ENCODE assay signal across 20 mouse cellular contexts in genomic region chr3:70803885-70804284, GRCm38 (mm10).
DNase-seq lines count a peak whose midpoint lies in the region; ATAC-seq lines count a peak whose summit lies in the region.
"Had no signal": no experiment of that assay in that cellular context is flagged by ENCODE, and none has a peak within 500 bp of the region (broad histone marks: within the 10 kb centered on the region; RNA-seq: fewer than 3 reads in every experiment).

No protein-coding gene starts in this region.

- peak overlapping the region; percentile 78 for H3K4me3 ChIP-seq in megakaryocyte, embryonic 14.5 days (replicated peaks)
- H3K4me3 ChIP-seq in intestine, embryonic 16.5 days (ENCODE audit: low read length) = no peak overlapping the region
- H3K4me3 ChIP-seq: embryonic facial prominence, embryonic 13.5 days; forebrain, embryonic 13.5 days; gastrocnemius, adult 2 months; heart, embryonic 12.5 days; hindbrain, embryonic 15.5 days had no signal

- H3K36me3 ChIP-seq in megakaryocyte, embryonic 14.5 days (replicated peaks; ENCODE audit: low read length) = peaks cover 12% of the 10 kb centered on the region
- no peaks in the 10 kb centered on the region for H3K36me3 ChIP-seq in intestine, embryonic 16.5 days (ENCODE audit: control insufficient read depth, insufficient read depth, low read length)
- H3K36me3 ChIP-seq: embryonic facial prominence, embryonic 13.5 days; heart, embryonic 12.5 days; hindbrain, embryonic 15.5 days had no signal

- H3K9me3 ChIP-seq in megakaryocyte, embryonic 14.5 days = no peaks in the 10 kb centered on the region
- no peaks in the 10 kb centered on the region for H3K9me3 ChIP-seq in intestine, embryonic 16.5 days (ENCODE audit: control insufficient read depth, low read length)
- H3K9me3 ChIP-seq: embryonic facial prominence, embryonic 13.5 days; forebrain, embryonic 13.5 days; heart, embryonic 12.5 days; hindbrain, embryonic 15.5 days had no signal

- H3K27me3 ChIP-seq in megakaryocyte, embryonic 14.5 days (replicated peaks) = no peaks in the 10 kb centered on the region
- H3K27me3 ChIP-seq in intestine, embryonic 16.5 days (replicated peaks; ENCODE audit: control insufficient read depth, insufficient read depth, low read length) = no peaks in the 10 kb centered on the region
- H3K27me3 ChIP-seq: CH12.LX; embryonic facial prominence, embryonic 13.5 days; forebrain, embryonic 13.5 days; heart, embryonic 12.5 days; hindbrain, embryonic 15.5 days had no signal

- H3K27ac ChIP-seq in intestine, embryonic 16.5 days (ENCODE audit: low read length) = no peak overlapping the region
- H3K27ac ChIP-seq: embryonic facial prominence, embryonic 13.5 days; forebrain, embryonic 13.5 days; gastrocnemius, adult 2 months; hindbrain, embryonic 15.5 days had no signal

- H3K9ac ChIP-seq in intestine, embryonic 16.5 days (ENCODE audit: low read depth, low read length) = no peak overlapping the region
- H3K9ac ChIP-seq: embryonic facial prominence, embryonic 13.5 days; forebrain, embryonic 13.5 days; forebrain, postnatal 0 days; heart, embryonic 12.5 days; hindbrain, embryonic 15.5 days had no signal

- H3K4me1 ChIP-seq in megakaryocyte, embryonic 14.5 days = peaks cover 42% of the 10 kb centered on the region
- no peaks in the 10 kb centered on the region for H3K4me1 ChIP-seq in intestine, embryonic 16.5 days (ENCODE audit: control insufficient read depth, insufficient read depth, low read length)
- H3K4me1 ChIP-seq: embryonic facial prominence, embryonic 13.5 days; forebrain, embryonic 13.5 days; heart, embryonic 12.5 days; hindbrain, embryonic 15.5 days had no signal

- peak; percentile 81 for DNase-seq in Muller cell, postnatal 12 days (ENCODE audit: inconsistent ontology term)
- DNase-seq in brain, adult 2 months (ENCODE audit: low read depth, low spot score) = peak; percentile 22
- no peak for DNase-seq in heart, postnatal 4 days
- no peak for DNase-seq in embryo, embryonic 10.5 days (ENCODE audit: low spot score)
- DNase-seq: adrenal gland, postnatal 36 days; cerebellum, adult 11-12 months; cerebellum, adult 9-10 months; cerebellum, postnatal 25 days; forebrain, postnatal 0 days; gastrocnemius, adult 2 months; gastrocnemius, postnatal 25 days had no signal

- 62% methylated on average over 2 of the region's 2 CpGs for WGBS in intestine, embryonic 16.5 days

- no peak for ATAC-seq in megakaryocyte, adult 5-6 weeks (ENCODE audit: poor library complexity, severe bottlenecking)
- no peak for ATAC-seq in intestine, embryonic 16.5 days
- ATAC-seq: forebrain, embryonic 13.5 days; forebrain, postnatal 0 days; intestine, postnatal 0 days had no signal

- no peak overlapping the region for H3K4me2 ChIP-seq in intestine, embryonic 16.5 days (ENCODE audit: low read depth, low read length)
- H3K4me2 ChIP-seq: embryonic facial prominence, embryonic 13.5 days; forebrain, embryonic 13.5 days; heart, embryonic 12.5 days; hindbrain, embryonic 15.5 days had no signal

Comparison
In these comparisons a context has a peak if more than half of its experiments do, and no peak if none do; other contexts are left out.
1. DNase-seq: peak in Muller cell, postnatal 12 days (single experiment) and brain, adult 2 months (single experiment); none in heart, postnatal 4 days (single experiment) and embryo, embryonic 10.5 days (single experiment).